Mouse (Mus musculus): Measurements from ENCODE around the gene Glis1. TPM values are rescaled to one million over a fixed set of nuclear protein-coding genes. Genes with fewer than 3 reads are reported as not detected.

The Glis1 gene
- total RNA-seq, 2 experiments from 2014 or later = 1.2 to 2.3 TPM

DNA sequence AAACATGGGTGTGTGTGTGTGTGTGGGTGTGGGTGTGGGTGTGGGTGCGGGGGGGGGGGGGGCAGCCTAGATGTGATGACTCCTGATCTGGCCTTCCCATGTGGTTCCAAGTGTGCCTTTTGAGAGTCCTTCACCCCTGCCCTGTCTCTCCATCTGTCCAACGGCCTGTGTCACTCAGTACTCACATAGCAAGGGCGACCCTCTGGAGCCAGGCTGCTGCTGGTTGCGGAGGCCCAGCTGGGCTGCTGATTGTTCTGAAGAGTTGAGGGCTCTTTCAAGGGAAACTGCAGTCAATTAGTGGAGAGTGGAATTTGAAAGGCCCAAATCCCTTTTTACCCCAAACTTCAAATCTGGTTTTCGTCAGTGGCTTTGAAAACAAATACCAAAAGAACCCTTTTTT is 86.4 kb downstream of the Glis1 start:
- DNase-seq = no peak

DNA sequence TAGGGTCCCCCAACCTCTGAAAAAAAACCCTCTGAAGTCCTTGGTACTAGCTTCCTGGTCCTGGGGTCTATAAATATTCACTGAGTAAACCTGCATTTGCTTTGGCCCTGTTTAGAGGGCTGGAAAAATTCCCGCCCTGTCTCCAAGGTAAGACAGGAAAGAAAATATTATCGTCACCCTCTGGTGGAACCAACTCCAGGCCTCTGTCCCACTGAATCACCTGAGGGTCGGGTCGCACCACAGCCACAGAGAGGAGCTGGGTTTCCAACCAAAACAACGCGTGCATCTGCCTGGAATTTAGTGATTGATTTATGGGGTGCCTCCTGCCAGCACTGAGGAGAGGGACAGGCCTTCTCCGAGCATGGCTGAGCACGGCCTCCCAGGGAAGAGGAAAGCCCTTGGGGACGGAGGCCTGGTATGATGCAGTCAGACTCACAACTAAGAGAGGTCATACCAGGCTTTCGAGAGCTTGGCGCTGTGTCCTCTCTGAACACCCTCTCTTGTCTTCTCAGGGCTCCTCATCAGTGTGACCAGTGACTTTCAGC is 89.3 kb downstream of the Glis1 start:
- no peak for DNase-seq

GRCm38 (mm10) chr4:107535126-107535525 is 100.7 kb downstream of the Glis1 start:
- DNase-seq = no peak

- DNase-seq = no peak
Observed at GRCm38 (mm10) chr4:107538116-107538515, 103.7 kb downstream of the Glis1 start.

- DNase-seq = no peak
Observed at GRCm38 (mm10) chr4:107538561-107538960, 104.2 kb downstream of the Glis1 start.

DNA sequence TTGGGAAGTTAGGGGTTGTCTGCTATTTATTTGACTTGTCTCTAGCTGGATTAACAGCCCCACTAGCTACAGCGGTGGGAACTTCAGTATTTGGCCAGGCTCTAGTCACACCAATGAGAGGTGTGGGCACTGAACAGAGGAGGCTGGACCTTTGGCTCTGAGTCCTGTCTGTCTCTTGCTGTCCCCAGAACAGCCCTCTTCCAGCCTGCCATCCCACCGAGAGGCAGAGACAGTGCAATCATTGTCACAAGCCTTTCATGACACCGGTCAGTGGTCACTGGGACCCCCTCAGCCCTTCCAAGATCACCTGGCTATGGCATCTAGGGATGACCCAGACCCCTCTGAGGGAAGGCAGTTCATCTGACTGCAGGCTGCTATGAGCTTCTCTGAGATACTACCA is 104.6 kb downstream of the Glis1 start:
- DNase-seq = no peak

DNA sequence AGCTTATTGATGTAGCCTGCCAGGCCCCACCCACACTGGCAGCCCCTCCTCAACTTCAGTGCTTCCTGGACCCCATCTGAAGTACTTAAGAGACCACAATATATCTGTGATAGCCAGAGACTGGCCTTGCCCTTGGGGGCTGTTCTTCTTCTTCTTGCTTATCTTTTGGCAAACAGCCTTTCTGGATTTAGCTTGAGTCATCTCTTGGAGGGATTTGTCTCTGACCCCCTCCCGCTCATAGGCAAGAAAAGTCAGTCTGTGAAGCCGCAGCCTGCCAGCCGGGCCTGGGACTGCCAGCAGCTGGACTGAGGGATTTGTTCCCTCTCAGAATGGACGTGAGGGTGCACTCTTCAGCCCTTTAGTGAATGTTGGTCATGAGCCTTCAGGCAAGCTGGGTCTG is 107.4 kb downstream of the Glis1 start:
- no peak for DNase-seq

DNA sequence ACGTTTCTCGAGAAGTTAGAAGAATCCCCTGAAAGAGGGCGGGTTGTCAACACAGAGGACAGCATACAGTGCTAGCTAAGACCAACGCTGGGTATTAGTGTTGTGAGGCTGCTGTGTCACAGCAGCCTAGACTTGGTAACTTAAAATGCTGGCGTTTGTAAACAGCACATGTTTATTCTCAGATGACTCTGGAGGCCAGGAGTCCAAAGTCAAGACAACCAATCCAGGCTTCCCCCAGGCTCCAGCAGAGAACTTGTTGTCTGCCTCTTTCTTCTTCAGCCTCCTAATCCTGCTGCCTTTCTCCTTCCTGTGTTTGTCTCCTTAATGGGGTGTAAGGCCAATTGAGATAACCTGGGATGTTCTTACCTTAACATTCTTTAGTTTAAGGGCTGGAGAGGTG is 110.5 kb downstream of the Glis1 start:
- no peak for DNase-seq

DNA sequence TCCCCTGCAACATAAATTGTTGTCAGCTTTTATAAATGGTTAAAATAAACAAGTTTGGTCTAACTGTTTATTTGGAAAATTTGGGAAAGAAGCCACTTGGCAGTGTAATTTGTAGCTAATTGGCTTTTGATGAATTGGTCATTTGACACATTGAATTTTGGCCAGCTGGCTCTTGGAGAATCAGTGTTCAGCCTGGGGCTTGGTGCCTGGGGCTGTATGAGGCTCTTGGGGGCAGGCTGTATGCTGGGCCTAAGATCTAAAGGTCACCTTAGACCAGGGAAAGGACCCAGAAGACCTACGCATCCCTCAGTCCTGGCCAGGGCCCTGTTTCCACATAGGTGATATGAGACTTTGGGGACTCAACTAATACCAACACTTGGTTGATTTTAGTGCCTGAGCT is 111.3 kb downstream of the Glis1 start:
- DNase-seq = no peak

- DNase-seq = no peak
Observed at GRCm38 (mm10) chr4:107546525-107546924, 112.1 kb downstream of the Glis1 start.

DNA sequence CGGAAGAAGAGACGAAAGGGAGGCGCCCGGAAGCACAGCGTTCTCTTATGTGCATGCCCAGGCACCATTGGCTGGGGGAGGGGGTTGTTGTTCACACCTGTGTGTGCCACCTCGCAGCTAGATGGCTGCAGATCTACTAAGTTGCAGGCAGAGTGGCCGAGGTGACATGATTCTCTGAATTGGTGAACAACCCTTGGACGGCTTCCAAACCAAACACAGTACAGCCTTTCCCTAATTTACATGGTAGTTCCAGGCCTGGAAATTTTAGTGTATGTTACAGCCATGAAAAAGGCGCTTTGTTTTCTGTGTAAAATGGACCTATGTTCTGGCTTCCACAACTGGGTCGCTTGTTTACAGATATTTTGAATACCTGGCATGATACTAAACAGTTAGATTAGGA is 115.7 kb downstream of the Glis1 start:
- DNase-seq = no peak

DNA sequence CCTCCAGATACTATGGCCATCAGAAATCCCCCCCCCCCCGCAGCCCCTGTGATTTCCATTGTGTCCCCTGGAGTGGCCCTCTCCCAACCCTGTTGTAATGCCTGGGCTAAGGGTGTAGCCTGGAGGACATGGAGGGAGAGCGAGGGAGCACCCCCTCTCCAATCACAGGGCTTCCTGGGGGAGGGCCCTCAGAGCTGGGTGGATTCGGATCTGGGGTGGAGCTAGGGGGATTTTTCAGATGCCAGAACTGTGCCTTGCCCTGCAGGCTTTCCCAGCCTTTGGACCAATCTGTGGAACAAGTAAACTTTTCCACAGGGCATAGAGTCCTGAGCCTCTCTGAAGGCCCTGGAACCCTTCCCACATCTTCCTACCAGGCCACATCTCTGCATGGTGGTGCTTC is 116.2 kb downstream of the Glis1 start:
- no peak for DNase-seq

GRCm38 (mm10) chr4:107552696-107553095 is 118.3 kb downstream of the Glis1 start:
- no peak for DNase-seq

- no peak for DNase-seq
Observed at GRCm38 (mm10) chr4:107553774-107554173, 119.4 kb downstream of the Glis1 start.

- no peak for DNase-seq
Observed at GRCm38 (mm10) chr4:107558801-107559200, 124.4 kb downstream of the Glis1 start.

- DNase-seq = no peak
Observed at GRCm38 (mm10) chr4:107561056-107561455, 126.7 kb downstream of the Glis1 start.

- no peak for DNase-seq
Observed at GRCm38 (mm10) chr4:107568159-107568558, 133.8 kb downstream of the Glis1 start.

DNA sequence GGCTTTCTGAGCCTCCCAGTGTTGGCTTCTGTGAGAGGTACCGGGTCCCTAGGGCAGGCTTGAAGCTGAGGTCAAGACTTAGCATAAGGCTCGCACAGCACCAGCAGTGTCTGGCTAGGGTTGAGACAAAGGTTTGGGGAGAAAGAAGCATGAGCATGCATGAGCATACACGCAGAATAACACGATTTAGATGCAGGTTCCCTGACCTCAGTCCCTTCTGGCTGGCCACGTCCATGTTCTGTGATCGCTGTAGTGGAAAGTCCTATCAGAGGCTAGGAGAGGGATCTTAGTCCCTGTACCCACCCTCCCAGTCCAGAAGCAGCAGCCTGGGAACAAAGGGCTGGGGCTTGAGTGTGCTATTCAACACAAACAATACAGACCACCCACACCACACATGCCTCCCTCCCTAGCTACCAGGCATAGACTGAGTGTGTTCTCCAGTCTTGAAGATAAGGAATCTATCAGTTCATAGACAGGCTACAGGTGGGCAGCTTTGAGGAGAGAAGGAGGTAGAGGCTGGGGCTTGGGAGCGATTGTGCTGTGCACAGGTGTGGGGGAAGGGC is 134.6 kb downstream of the Glis1 start:
- no peak for DNase-seq

GRCm38 (mm10) chr4:107570329-107571014 is 136.1 kb downstream of the Glis1 start:
- DNase-seq = no peak

- no peak for DNase-seq
Observed at GRCm38 (mm10) chr4:107575781-107576180, 141.4 kb downstream of the Glis1 start.

- DNase-seq = peak; percentile 32 to 48
Observed at GRCm38 (mm10) chr4:107576742-107577141, 142.4 kb downstream of the Glis1 start.

DNA sequence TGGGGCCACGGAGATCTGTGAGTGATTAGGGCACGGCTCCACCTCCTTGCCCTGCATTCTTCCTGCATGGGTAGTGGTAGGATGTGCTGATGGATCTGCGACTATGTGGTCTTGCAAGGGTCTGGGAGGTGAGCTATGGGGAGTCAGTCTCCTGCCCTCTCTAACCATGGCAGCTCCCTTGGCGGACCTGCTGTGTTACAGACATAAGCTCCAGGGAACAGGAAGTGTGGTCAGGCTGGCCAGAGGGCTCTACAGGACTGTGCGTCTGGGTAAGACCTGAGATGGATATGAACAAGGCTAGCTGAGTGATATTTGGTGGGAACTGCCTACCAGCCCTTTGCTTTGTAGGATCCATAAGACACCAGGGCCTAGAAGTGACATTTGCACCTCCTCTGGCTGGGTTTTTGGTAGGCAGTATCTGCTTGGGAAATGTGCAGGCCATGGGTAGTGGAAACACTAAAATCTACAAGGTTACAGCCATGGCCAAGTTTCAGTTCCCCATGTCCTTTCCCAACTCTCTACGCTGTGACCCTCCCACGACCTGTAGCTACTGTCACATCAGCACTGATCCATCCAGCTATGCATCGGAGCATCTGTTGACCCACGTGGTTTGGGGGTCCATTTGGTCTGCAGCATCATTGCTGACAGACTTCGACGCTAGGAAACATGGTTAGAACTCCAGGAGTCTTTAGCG is 142.9 kb downstream of the Glis1 start:
- DNase-seq = no peak

- no peak for DNase-seq
Observed at GRCm38 (mm10) chr4:107580883-107581282, 146.5 kb downstream of the Glis1 start.

GRCm38 (mm10) chr4:107586391-107586790 is 152.0 kb downstream of the Glis1 start:
- DNase-seq = no peak
